Mouse (Mus musculus): Measurements from ENCODE around the gene Copb1.

The Copb1 gene

GRCm38 (mm10) chr7:114253885-114254833, at the start of gene Copb1:
Gene Copb1, minus strand, starts transcription at chr7:114254711.
- peak; percentile 95 for DNase-seq

GRCm38 (mm10) chr7:114301293-114301782, 46.8 kb upstream of the Copb1 start:
- DNase-seq = no peak

- DNase-seq = no peak
Measured at GRCm38 (mm10) chr7:114300782-114301181, 46.3 kb upstream of the Copb1 start.

GRCm38 (mm10) chr7:114299247-114299646, 44.7 kb upstream of the Copb1 start:
- no peak for DNase-seq

- DNase-seq = no peak
Measured at GRCm38 (mm10) chr7:114294698-114295097, 40.2 kb upstream of the Copb1 start.

- no peak for DNase-seq
Measured at GRCm38 (mm10) chr7:114293903-114294302, 39.4 kb upstream of the Copb1 start.

GRCm38 (mm10) chr7:114292501-114292971, 38.0 kb upstream of the Copb1 start:
- peak; percentile 86 for DNase-seq

GRCm38 (mm10) chr7:114291461-114292335, 37.2 kb upstream of the Copb1 start:
- DNase-seq = peak; percentile 46

- no peak for DNase-seq
Measured at GRCm38 (mm10) chr7:114290078-114290506, 35.6 kb upstream of the Copb1 start.

GRCm38 (mm10) chr7:114284296-114284910, 29.9 kb upstream of the Copb1 start:
- DNase-seq = no peak

- no peak for DNase-seq
Measured at GRCm38 (mm10) chr7:114283006-114283405, 28.5 kb upstream of the Copb1 start.

- DNase-seq = peak; percentile 34
Measured at GRCm38 (mm10) chr7:114281671-114282070, 27.2 kb upstream of the Copb1 start.

GRCm38 (mm10) chr7:114276005-114276752, 21.7 kb upstream of the Copb1 start, which contains the start of gene Psma1:
Gene Psma1, minus strand, starts transcription at chr7:114276118.
- peak; percentile 97 for DNase-seq

GRCm38 (mm10) chr7:114275372-114276004, 21.0 kb upstream of the Copb1 start:
- no peak for DNase-seq

- DNase-seq = no peak
Measured at GRCm38 (mm10) chr7:114268446-114268845, 13.9 kb upstream of the Copb1 start.

- no peak for DNase-seq
Measured at GRCm38 (mm10) chr7:114251684-114252083, 2.8 kb downstream of the Copb1 start.

GRCm38 (mm10) chr7:114233980-114234379, 20.5 kb downstream of the Copb1 start:
- DNase-seq = no peak

- no peak for DNase-seq
Measured at GRCm38 (mm10) chr7:114232982-114233381, 21.5 kb downstream of the Copb1 start.

GRCm38 (mm10) chr7:114231857-114232256, 22.7 kb downstream of the Copb1 start:
- no peak for DNase-seq

GRCm38 (mm10) chr7:114226521-114226920, 28.0 kb downstream of the Copb1 start:
- DNase-seq = no peak

- no peak for DNase-seq
Measured at GRCm38 (mm10) chr7:114220433-114220832, 34.1 kb downstream of the Copb1 start.
